Mouse (Mus musculus) MEL (cell line): Measurements from ENCODE around the gene Cbwd1.

Experiments used
- CTCF ChIP-seq, 3 experiments: IDR thresholded peaks in 2 of 3; conservative IDR thresholded peaks in 1 of 3; 2 replicates each; pipeline ENCODE4 v1.5.1; 2011 to 2012; ENCODE audit warnings: low read length in 3 of 3, low read depth in 2 of 3, mild to moderate bottlenecking in 2 of 3, improper control_type of control experiment in 1 of 3, inconsistent platforms in 1 of 3, mixed read lengths in 1 of 3, moderate library complexity in 1 of 3; ENCODE audit not compliant: control insufficient read depth in 1 of 3, insufficient read depth in 1 of 3, poor library complexity in 1 of 3, severe bottlenecking in 1 of 3
- EP300 ChIP-seq, 2 experiments: IDR thresholded peaks; 2 replicates each; pipeline ENCODE4 v1.6.1; 2011; ENCODE audit warnings: improper control_type of control experiment in 2 of 2, low read length in 2 of 2, low read depth in 1 of 2, mild to moderate bottlenecking in 1 of 2
- GATA1 ChIP-seq: IDR thresholded peaks from 2 replicates; pipeline ENCODE4 v1.6.1; 2011; ENCODE audit warnings: low read depth, low read length, improper control_type of control experiment
- JUND ChIP-seq: IDR thresholded peaks from 2 replicates; pipeline ENCODE4 v1.6.1; 2011; ENCODE audit warnings: low read depth, mild to moderate bottlenecking, improper control_type of control experiment, low read length
- MAFK ChIP-seq: IDR thresholded peaks from 2 replicates; pipeline ENCODE4 v1.6.1; 2011; ENCODE audit warnings: low read depth, mild to moderate bottlenecking, low read length, improper control_type of control experiment, borderline replicate concordance
- MXI1 ChIP-seq: IDR thresholded peaks from 2 replicates; pipeline ENCODE4 v1.6.1; 2011; ENCODE audit warnings: mild to moderate bottlenecking, low read depth, low read length, improper control_type of control experiment
- POLR2A ChIP-seq, 2 experiments: IDR thresholded peaks; 2 replicates each; pipeline ENCODE4 v1.6.1; 2011 to 2012; ENCODE audit warnings: low read length in 2 of 2, mild to moderate bottlenecking in 2 of 2, control low read depth in 1 of 2, improper control_type of control experiment in 1 of 2, low read depth in 1 of 2, moderate library complexity in 1 of 2; ENCODE audit not compliant: control insufficient read depth in 1 of 2, insufficient read depth in 1 of 2, poor library complexity in 1 of 2
- POLR2AphosphoS5 ChIP-seq: IDR thresholded peaks from 2 replicates; pipeline ENCODE4 v1.6.1; 2012; ENCODE audit warnings: low read depth, borderline replicate concordance, mild to moderate bottlenecking, inconsistent platforms, low read length, moderate library complexity, mixed read lengths
- SMC3 ChIP-seq: IDR thresholded peaks from 2 replicates; pipeline ENCODE4 v1.6.1; 2011; ENCODE audit warnings: low read depth, low read length, improper control_type of control experiment
- TBP ChIP-seq: IDR thresholded peaks from 2 replicates; pipeline ENCODE4 v1.8.0; 2011; ENCODE audit warnings: low read depth, low read length, improper control_type of control experiment
- USF1 ChIP-seq: IDR thresholded peaks from 2 replicates; pipeline ENCODE4 v1.6.1; 2014; ENCODE audit warnings: low read depth, mild to moderate bottlenecking, inconsistent platforms, low read length, improper control_type of control experiment, moderate library complexity
- ZNF384 ChIP-seq: IDR thresholded peaks from 2 replicates; pipeline ENCODE4 v1.6.1; 2012; ENCODE audit warnings: low read depth, mild to moderate bottlenecking, inconsistent platforms, low read length, improper control_type of control experiment

DNA sequence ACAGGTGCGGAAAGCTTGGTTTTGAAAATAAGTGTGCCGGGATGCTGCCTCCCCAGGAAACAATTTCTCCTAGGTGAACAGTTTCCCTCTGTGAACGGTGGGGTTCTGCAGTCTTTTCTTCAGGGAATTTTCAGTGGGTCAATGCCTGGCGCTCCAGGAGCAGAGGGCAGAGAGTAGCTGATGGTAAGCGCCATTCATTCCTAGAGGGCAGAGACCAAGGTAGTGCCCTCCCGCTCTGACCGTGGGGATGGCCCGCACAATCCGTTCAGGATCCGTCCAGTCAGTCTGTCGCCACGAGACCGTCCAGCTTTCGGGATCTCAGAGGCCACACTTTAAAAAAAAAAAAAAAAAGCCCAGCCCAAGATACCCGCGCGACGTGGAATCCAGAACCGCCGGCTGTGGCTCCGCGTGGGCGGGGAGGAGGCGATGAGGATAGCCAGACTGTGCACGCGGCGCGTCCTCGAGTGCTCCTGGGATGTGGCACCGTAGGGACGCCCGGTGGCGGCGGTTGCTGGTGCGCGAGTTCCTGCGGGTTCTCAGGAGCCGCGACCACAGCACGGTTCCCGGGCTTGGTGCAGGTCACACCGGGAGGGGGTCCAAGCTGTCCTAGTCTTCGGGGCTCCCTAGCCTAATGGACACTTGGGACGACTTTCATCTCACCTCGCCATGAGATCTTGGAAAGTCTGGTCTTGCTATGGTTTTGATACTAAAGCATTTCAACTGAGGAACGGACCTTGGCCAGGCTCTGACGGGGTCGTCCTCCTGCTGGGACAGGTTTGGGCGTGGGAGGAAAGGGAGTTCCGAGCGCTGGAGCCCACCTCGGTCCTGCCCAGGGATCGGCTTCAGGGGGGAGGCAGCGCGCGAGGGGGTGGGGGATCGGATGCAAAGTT lies 64.2 kb downstream of the Cbwd1 start:
- TF ChIP-seq GATA1 (no peak), CTCF (IDR thresholded peaks at IDR 0.05 in 2 of 3, conservative IDR thresholded peaks at IDR 0.05 in 1 of 3; ENCODE audit: control insufficient read depth in 1 of 3, insufficient read depth in 1 of 3, low read depth in 2 of 3, low read length in 3 of 3, poor library complexity in 1 of 3, severe bottlenecking in 1 of 3) (no peak), POLR2AphosphoS5 (no peak), MXI1 (no peak), MAFK (no peak), POLR2A (IDR thresholded peaks at IDR 0.05; ENCODE audit: control insufficient read depth in 1 of 2, insufficient read depth in 1 of 2, low read depth in 1 of 2, low read length in 2 of 2, poor library complexity in 1 of 2) (no peak), ZNF384 (no peak), TBP (no peak), JUND (no peak), USF1 (no peak), EP300 (IDR thresholded peaks at IDR 0.05; ENCODE audit: low read depth in 1 of 2, low read length in 2 of 2) (no peak), SMC3 (no peak)
